Mouse (Mus musculus) right cerebral cortex, adult 2 months (tissue): ENCODE data around the gene Nrtn.

Experiments
- DNase-seq, 2 experiments: peaks; one replicate each; pipeline ENCODE4 v3.0.0; 2021 to 2022; ENCODE audit warnings: low spot score in 2 of 2

Nrtn gene

GRCm38 (mm10) chr17:56762769-56763731 is 5.7 kb upstream of the Nrtn start:
- DNase-seq = peak; percentile 62 to 71

DNA sequence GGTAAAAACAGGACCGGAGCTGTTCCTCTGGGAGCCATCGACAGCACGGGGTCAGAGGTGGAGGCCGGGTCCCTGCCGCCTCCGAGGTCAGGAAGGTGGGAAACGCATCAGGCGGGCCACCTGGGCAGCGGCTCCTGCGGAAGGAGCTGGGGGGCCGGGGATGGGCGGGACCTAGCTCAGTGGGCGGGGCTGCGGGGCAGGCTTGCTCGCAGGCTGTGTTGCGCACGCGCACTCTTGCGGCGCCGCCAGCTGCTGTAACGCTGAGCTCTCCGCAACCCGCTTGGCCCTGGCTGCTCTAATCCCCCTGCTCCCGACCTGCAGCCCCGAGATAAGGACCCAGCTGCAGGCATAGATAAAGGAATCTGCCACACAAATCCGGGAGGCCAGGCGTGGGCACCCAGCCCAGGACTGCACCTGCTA is 4.7 kb upstream of the Nrtn start:
- DNase-seq = peak; percentile 78 to 86

GRCm38 (mm10) chr17:56761077-56761476 is 3.7 kb upstream of the Nrtn start:
- DNase-seq = no peak

GRCm38 (mm10) chr17:56759261-56759660 is 1.9 kb upstream of the Nrtn start:
- DNase-seq = no peak

DNA sequence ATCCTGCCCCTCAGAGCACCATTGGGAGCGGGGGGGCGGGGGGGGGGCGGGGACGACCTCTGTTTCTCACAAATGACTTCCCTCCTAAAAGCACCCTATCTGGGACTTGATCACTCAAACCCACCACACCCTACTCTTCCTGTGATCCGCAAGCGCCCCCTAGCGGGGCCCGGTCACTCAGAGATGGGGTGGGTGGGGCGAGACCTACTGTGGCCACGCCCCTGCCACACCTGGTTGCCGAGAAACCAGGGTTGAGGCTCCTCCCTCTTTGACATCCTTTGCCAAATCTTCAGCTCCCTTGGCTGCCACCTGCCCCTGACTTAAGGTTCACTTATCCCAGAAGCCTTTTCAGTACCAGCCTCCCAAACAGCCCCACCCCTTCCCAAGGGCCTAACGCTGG is 802 bp upstream of the Nrtn start:
- peak; percentile 46 to 50 for DNase-seq

- peak in 1 of 2 experiments; percentile 10 for DNase-seq
Observed at GRCm38 (mm10) chr17:56756703-56757399, 479 bp downstream of the Nrtn start.

DNA sequence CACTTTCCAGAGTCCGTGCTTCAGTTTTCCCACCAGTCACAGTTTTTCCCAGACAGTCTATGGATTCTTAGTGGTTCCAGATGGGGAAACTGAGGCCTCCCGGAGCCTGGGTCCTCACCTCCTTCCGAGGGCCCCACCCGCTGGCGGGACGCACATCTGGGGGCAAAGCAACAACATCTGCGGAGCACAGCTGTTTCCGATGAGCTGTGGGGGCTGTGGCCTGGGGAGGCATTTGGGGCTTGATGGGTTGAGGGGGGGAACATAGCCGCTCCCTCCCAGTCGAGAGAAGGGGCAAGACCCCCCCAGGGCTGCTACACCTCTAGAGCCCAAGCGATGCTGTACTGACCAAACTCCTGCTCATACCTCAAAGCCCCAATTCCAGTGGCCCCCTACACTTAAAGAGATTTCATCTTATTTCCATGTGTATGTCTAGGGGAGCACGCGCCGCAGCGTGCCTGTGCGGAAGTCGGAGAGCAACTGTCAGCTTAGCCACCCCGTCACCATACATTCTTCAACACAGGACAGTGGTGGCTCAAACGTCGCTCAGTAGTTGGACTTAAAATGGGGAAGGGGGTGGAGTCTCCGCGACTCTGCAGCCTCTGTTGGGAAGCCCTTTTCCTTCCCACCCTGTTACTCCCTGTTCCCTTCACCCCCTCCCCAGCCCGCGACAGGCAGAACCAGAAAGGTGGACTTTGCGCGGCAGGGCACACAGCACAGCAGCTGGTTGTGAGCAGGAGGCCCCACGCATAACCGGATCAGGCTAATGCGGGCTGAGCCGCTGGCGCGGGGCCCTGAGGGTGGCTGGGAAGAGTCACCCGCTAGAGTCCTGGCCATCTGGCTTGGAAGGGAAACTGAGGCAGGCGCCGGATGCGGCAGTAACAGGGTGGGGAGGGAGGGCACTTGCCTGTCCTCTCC is 2.8 kb downstream of the Nrtn start:
- DNase-seq = no peak

DNA sequence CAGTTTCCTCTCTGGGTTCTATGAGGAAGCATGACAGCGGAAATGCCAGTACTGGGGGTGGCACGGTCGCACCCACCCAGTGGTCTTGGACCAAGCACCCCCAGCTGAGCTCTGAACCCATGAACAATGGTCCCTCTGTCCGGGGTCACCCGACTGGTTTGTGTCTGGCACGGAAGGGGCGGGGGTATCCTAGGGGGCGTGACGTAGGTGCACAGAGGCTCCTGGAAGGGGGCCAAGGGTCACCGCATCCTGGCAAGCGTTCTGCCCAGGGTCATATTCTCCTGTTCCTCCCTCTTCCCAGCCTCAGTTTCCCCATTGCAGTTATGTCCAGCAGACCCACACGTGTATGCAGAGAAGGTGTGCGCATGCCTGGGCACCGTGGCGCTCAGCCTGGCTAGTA is 3.9 kb downstream of the Nrtn start:
- DNase-seq = no peak

GRCm38 (mm10) chr17:56751404-56752072 is 5.8 kb downstream of the Nrtn start:
- DNase-seq = peak in 1 of 2 experiments; percentile 10

- DNase-seq = no peak
Observed at GRCm38 (mm10) chr17:56744173-56744572, 13.2 kb downstream of the Nrtn start.

GRCm38 (mm10) chr17:56740788-56741160 is 16.6 kb downstream of the Nrtn start:
- no peak for DNase-seq

DNA sequence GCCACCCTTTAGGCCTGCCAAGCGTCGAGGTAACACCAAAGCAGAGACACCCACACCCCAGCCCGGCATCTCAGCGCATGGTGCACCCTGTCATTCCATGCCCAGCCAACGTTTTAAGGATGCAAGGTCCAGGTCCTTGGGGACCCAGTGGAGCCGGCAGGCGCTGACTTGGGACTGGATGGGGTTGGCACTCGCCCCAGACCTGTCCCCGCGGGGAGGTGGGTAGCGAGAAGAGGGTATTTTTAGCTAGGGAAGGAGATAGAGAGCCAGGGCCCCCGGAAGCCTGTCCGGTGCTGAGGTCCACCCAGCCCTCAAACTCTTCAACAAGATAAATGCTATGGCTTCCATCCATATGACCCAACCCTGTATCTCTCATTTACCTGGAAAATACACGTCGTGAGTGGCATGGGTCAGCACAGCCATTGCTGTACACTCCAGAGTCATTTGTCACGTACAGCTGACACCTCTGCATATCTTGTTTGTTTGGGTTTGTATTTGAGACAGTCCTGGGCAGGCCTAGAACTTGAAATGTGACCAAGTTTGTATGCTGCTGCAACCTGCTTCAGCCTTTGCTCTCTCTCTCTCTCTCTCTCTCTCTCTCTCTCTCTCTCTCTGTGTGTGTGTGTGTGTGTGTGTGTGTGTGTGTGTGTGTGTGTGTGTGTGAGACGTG is 17.1 kb downstream of the Nrtn start:
- no peak for DNase-seq

- no peak for DNase-seq
Observed at GRCm38 (mm10) chr17:56738221-56738620, 19.1 kb downstream of the Nrtn start.

GRCm38 (mm10) chr17:56736534-56736933 is 20.8 kb downstream of the Nrtn start:
- DNase-seq = no peak

DNA sequence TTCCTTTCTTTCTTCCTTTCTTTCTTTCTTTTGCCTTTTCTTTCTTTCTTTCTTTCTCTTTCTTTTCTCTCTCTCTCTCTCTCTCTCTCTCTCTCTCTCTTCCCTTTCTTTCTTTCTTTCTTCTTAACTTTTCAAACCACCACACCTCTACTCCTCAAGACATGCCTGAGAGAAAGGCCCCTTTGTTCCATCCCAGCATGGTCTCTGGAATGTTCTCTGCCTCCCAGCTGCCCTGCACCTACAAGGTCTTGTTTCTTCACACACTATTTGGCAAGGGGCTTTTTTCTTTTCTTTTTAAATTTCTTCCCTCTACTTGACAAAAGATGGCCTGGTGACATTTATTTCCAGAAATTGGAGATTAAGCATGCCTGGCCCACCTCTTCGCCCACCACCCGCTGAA is 27.7 kb downstream of the Nrtn start:
- no peak for DNase-seq

DNA sequence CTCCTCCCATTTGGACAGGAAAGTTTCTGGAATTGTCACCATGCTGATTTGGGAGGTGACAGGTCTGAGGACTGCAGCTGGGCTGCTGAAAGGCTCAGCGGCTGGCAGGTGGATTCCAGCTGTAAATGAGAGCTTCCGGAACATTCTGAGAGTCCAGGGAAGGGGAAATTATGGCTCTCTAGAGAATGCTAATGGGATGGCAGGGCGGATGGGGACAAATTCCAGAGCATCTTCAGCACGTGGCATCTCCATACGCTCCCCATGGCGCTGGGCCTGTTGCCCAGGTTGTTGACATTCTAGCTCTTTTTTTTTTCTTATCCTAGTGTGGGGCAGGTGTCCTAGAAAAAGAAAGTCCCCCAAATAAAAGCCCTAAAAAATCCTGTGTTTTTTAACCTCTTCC is 28.2 kb downstream of the Nrtn start:
- DNase-seq = no peak

DNA sequence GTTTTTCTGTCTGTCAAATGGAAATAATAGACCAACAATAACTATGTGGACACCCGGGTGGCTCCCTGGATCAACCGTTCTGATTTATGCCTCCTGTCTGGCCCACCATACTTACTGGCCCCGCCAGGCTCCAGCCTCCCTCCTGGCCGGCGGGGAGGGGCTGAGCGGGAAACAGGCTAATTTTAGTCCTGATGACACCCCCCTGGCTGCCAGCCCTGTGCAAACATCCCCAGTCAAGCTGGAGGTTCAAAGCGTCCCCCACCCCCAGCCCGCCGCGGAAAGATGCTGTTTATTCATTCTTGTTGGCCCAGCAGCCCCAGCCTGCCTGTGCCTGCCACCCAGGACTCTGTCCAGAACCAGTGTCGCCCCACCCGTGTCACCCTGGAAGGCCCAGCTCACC is 29.2 kb downstream of the Nrtn start:
- DNase-seq = no peak

DNA sequence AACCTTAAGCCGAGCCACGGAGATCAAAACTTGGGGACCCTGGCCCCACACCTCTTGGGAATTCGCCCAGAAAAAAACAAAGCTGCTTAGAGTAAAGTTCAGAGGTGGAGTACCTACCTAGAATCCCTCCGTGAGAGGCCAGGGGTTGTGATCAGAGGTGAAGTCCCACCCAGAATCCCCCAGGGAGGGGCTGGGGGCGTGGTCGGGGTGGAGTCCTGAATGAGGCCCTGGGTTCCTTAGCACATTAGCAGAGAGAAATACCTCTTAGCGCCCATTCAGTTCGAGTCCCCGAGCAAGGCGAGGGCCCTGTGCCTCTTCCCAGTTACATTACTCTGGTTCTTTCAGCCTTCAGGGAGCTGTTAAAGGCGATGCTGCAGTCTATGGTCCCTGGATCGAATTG is 29.7 kb downstream of the Nrtn start:
- no peak for DNase-seq

DNA sequence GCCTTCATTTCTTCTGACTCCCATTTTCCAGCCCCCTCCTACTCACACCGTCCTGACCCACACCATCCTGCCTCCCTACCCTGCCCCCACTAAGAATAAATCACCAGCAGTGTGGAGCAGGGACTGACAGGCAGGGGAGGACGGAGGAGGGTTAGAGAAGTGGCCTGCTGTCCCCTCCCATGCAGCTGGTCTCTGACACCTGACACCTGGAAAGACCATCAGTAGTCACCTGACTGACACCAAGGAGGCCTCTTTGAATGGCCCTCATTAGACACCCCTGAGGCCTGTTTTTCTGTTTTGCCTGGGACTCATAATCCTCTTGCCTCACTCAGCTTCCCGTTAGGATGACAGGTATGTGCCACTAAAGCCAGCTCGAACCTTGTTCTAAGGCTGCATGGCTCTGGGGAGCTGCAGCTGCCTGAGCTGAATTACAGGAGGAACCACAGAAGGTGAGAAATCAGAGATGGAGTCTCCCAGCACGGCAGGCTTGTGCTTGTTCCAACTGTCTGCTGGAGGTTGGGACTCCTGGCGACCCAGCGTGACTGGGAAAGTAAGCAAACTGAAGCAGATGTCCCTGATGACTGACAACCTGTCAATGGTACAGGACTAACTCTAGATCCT is 30.2 kb downstream of the Nrtn start:
- DNase-seq = no peak

DNA sequence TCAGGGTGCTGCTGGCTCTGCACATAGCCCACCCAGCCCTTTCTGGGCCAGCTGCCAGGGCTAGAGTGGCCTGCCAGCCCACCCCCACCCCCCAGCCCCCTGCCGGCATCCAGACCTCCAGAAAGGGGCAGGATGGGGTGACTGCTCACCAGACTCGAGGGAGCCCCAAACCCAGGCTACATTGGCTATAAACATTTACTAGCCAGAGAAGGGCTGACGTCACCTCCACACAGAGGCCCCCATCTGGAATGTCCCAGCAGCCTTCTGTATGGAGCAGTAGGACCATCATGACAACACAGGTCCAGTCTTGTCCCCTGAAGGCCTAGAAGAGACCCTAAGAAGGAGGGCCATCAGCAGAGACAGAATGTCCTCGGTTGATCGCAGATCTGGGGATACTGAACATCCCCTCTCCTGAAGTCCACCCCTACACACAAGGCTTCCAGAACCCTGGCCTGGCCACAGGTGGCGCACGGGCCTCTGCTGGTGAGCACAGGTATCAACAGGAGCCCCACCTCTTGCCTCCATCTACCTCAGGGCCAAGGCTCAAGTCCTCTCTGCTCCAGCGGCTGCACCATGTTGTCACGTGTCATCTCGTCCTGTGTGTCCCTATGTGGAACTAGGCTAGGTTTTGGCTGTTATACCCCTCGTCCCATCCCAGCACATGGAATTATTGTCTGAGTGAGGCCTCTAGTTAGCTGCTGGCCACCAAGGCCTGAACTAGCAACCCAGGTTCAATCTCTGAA is 33.7 kb downstream of the Nrtn start:
- no peak for DNase-seq
